Mouse (Mus musculus) forebrain, embryonic 12.5 days (tissue): ENCODE measurements around the gene Ptpdc1. TPM values are rescaled to one million over a fixed set of nuclear protein-coding genes. Genes with fewer than 3 reads are reported as not detected.

Experiments
- ATAC-seq: fragments of 200-750 bp; cut with Nextera tagmentation; 2 replicates; pipeline ENCODE4 v1.8.0; 2017; ENCODE audit warnings: moderate TSS enrichment; ENCODE audit not compliant: low FRiP score
- H3K27ac ChIP-seq: fragments of 300-500 bp; sonication (generic); 2 replicates; pipeline ENCODE4 v1.5.1; 2016; ENCODE audit warnings: mild to moderate bottlenecking
- H3K27me3 ChIP-seq: fragments of 300-500 bp; sonication (generic); 2 replicates; pipeline ENCODE4 v1.6.1; 2016; ENCODE audit warnings: mild to moderate bottlenecking
- H3K36me3 ChIP-seq: fragments of 300-500 bp; sonication (generic); replicated peaks from 2 replicates; pipeline ENCODE4 v1.6.1; 2016; ENCODE audit warnings: mild to moderate bottlenecking
- H3K4me1 ChIP-seq: fragments of 300-500 bp; sonication (generic); 2 replicates; pipeline ENCODE4 v1.6.1; 2016
- H3K4me2 ChIP-seq: fragments of 300-500 bp; sonication (generic); 2 replicates; pipeline ENCODE4 v1.6.1; 2016; ENCODE audit warnings: mild to moderate bottlenecking, moderate library complexity
- H3K4me3 ChIP-seq: fragments of 300-500 bp; sonication (generic); replicated peaks from 2 replicates; pipeline ENCODE4 v1.5.1; 2016; ENCODE audit warnings: mild to moderate bottlenecking
- H3K9ac ChIP-seq: fragments of 300-500 bp; sonication (generic); 2 replicates; pipeline ENCODE4 v1.6.1; 2016; ENCODE audit warnings: mild to moderate bottlenecking
- H3K9me3 ChIP-seq: fragments of 300-500 bp; sonication (generic); 2 replicates; pipeline ENCODE4 v1.6.1; 2016
- WGBS: fragments of 180-500 bp; shearing (Covaris S2); methylation state at CpG from one replicate; pipeline ENCODE4 v1.1.7; 2016; 5-methylcytosine and 5-hydroxymethylcytosine counted together
- microRNA counts: library from miRNA; unstranded; fragments of <30 nt; microRNA quantifications from one replicate; lab custom pipeline; 2017
- microRNA-seq: library from miRNA; unstranded; fragments of <30 nt; microRNA quantifications from one replicate; pipeline ENCODE4, GENCODE M21; 2017
- polyA plus RNA-seq: library from polyadenylated mRNA; unstranded; fragments of >200 nt; fragmentation: Nextera tagmentation; extraction: Ambion mirVana; gene quantifications from 2 replicates; pipeline ENCODE4 v1.2.1, GENCODE M21; 2016

Ptpdc1 gene
- polyA plus RNA-seq, 1 experiment from 2014 or later, result 16.1 TPM

- no peak for ATAC-seq
- H3K4me3 ChIP-seq, result no peak overlapping the region
- H3K4me2 ChIP-seq, result no peak overlapping the region
- peaks cover 4% of the 10 kb centered on the region; the same call in 1 of the 2 replicates for H3K4me1 ChIP-seq
- 53% methylated on average over 2 of the region's 2 CpGs for WGBS
- no peak overlapping the region for H3K27ac ChIP-seq
- H3K27me3 ChIP-seq, result 0 out of 2 replicates have a peak, but pooled peaks cover 4% of the 10 kb centered on the region
- no peak overlapping the region for H3K9ac ChIP-seq
- H3K9me3 ChIP-seq, result no peaks in the 10 kb centered on the region
- H3K36me3 ChIP-seq, result peaks cover under 1% of the 10 kb centered on the region; the same call in 1 of the 2 replicates
Measured at GRCm38 (mm10) chr13:48529028-48529427, 96.4 kb downstream of the Ptpdc1 start.

- Histone ChIP-seq H3K36me3 (no peaks in the 10 kb centered on the region), H3K4me3 (no peak overlapping the region), H3K4me2 (no peak overlapping the region), H3K27me3 (0 out of 2 replicates have a peak, but pooled peaks cover 4% of the 10 kb centered on the region), H3K27ac (no peak overlapping the region), H3K4me1 (peaks cover 4% of the 10 kb centered on the region; the same call in 1 of the 2 replicates), H3K9ac (no peak overlapping the region), H3K9me3 (no peaks in the 10 kb centered on the region)
- 55% methylated on average over 15 of the region's 15 CpGs for WGBS
- peak; percentile 64 for ATAC-seq
Measured at GRCm38 (mm10) chr13:48528123-48528871, 97.2 kb downstream of the Ptpdc1 start.

MicroRNAs within 50 kb of the gene (microRNA counts, 519-probe panel; counts per million panel counts)
- microRNA mmu-let-7a (lab: Ali Mortazavi, UCI) (5,826 counts per million, percentile 79 among the panel's probes with 10 or more counts), microRNA mmu-let-7d (lab: Ali Mortazavi, UCI) (6,848 counts per million, percentile 90 among the panel's probes with 10 or more counts), microRNA mmu-let-7f (lab: Ali Mortazavi, UCI) (4,769 counts per million, percentile 60 among the panel's probes with 10 or more counts)

Small RNA genes within 50 kb of the gene (microRNA-seq; reads per million reads assigned to microRNA genes)
- gene Gm24111 (not detected), gene Mirlet7a-1 (77.9 reads per million, percentile 47 among the genes with 10 or more reads in this experiment), gene Mirlet7d (3,001 reads per million, percentile 86 among the genes with 10 or more reads in this experiment), gene Mirlet7f-1 (not detected)

Other genes starting within 250 kb of the Ptpdc1 start
- gene Zfp169, start 112.2 kb downstream of the Ptpdc1 start, polyA plus RNA-seq, result 5.7 and 7.0 TPM in 2 replicates
- 2.9 TPM in 2 replicates for gene A830005F24Rik, start 112.1 kb downstream of the Ptpdc1 start, polyA plus RNA-seq
- 0.88 and 2.2 TPM in 2 replicates for gene Barx1, start 37.3 kb upstream of the Ptpdc1 start, polyA plus RNA-seq
- 11.9 and 14.7 TPM in 2 replicates for gene Phf2, start 245.5 kb upstream of the Ptpdc1 start, polyA plus RNA-seq